Mouse (Mus musculus) limb, embryonic 10.5 days (tissue): ENCODE results near the gene Nars2. TPM values are rescaled to one million over a fixed set of nuclear protein-coding genes. Genes with fewer than 3 reads are reported as not detected.
A peak's percentile ranks its signal among the peaks of the same experiment; 100 is the strongest.

Source experiments
- DNase-seq: peaks from one replicate; pipeline ENCODE4 v3.0.0-alpha.2; 2017; ENCODE audit warnings: low spot score
- H3K27ac ChIP-seq: fragments of 300-500 bp; sonication (generic); 2 replicates; pipeline ENCODE4 v1.5.1; 2016; ENCODE audit warnings: mild to moderate bottlenecking
- H3K27me3 ChIP-seq: fragments of 300-500 bp; sonication (generic); 2 replicates; pipeline ENCODE4 v1.6.1; 2016; ENCODE audit warnings: low read depth, mild to moderate bottlenecking; ENCODE audit not compliant: poor library complexity, severe bottlenecking
- H3K36me3 ChIP-seq: fragments of 300-500 bp; sonication (generic); 2 replicates; pipeline ENCODE4 v1.6.1; 2016; ENCODE audit warnings: mild to moderate bottlenecking, moderate library complexity
- H3K4me1 ChIP-seq: fragments of 300-500 bp; sonication (generic); 2 replicates; pipeline ENCODE4 v1.6.1; 2016
- H3K4me3 ChIP-seq: fragments of 300-500 bp; sonication (generic); 2 replicates; pipeline ENCODE4 v1.5.1; 2016; ENCODE audit warnings: mild to moderate bottlenecking, moderate library complexity
- H3K9me3 ChIP-seq: fragments of 300-500 bp; sonication (generic); replicated peaks from 2 replicates; pipeline ENCODE4 v1.6.1; 2016; ENCODE audit warnings: mild to moderate bottlenecking
- whole genome bisulfite sequencing: fragments of 180-500 bp; shearing (Covaris S2); methylation state at CpG from one replicate; pipeline ENCODE4 v1.1.7; 2016; 5-methylcytosine and 5-hydroxymethylcytosine counted together
- polyA plus RNA-seq: library from polyadenylated mRNA; unstranded; fragments of >200 nt; fragmentation: Nextera tagmentation; extraction: Ambion mirVana; gene quantifications from 2 replicates; pipeline ENCODE4 v1.2.1, GENCODE M21; 2016

The Nars2 gene
- polyA plus RNA-seq, 1 experiment from 2014 or later: 23.8 TPM

- 94% methylated on average over 2 of the region's 2 CpGs for WGBS
- H3K27ac ChIP-seq: no peak overlapping the region
- H3K9me3 ChIP-seq: no peaks in the 10 kb centered on the region
- peaks cover 18% of the 10 kb centered on the region for H3K4me1 ChIP-seq
- no peak for DNase-seq
- no peaks in the 10 kb centered on the region for H3K27me3 ChIP-seq
- H3K36me3 ChIP-seq: no peaks in the 10 kb centered on the region
- H3K4me3 ChIP-seq: no peak overlapping the region
These were observed 30.1 kb downstream of the Nars2 start for GRCm38 (mm10) chr7:96981366-96981765.

DNA sequence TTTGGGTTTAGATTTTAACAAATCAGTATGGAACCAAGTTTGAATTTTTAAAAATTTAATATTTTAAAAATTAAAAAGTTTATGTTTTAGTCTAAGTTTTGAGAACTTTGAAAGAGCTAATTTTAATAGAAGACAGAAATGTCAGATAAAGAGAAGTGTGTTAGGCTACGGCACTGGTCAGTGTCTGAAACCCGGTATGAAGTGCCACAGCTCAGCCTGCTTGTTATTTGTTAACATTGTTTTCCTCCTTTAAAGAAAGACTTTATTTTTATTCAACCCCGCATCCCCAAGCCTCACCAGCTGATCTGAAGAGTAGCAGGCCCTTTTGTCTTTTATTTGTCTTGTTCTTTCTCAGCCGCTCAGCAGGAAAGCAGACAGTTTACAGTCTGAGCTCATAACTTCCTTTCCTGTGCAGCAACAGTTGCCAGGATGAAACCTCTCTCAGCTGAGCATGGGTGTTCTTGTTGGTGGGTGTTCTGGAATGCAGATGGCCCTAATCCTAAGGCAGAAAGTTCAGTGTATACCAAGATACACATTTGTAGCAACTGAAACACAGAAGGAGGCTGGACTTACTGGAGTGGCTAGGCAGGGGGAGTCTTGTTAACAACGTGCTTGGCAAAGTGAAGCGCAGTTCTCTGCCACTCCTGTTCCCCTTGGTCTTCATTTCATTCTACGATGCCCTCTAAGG is 32.5 kb downstream of the Nars2 start:
- no peak for DNase-seq
- peaks cover 25% of the 10 kb centered on the region for H3K4me1 ChIP-seq
- H3K9me3 ChIP-seq: no peaks in the 10 kb centered on the region
- 0 out of 2 replicates have a peak overlapping the region, but pooled peaks have one; percentile 25 for H3K27ac ChIP-seq
- no peaks in the 10 kb centered on the region for H3K27me3 ChIP-seq
- no peak overlapping the region for H3K4me3 ChIP-seq
- 0 out of 2 replicates have a peak, but pooled peaks cover under 1% of the 10 kb centered on the region for H3K36me3 ChIP-seq
- WGBS: 65% methylated on average over 7 of the region's 7 CpGs

DNA sequence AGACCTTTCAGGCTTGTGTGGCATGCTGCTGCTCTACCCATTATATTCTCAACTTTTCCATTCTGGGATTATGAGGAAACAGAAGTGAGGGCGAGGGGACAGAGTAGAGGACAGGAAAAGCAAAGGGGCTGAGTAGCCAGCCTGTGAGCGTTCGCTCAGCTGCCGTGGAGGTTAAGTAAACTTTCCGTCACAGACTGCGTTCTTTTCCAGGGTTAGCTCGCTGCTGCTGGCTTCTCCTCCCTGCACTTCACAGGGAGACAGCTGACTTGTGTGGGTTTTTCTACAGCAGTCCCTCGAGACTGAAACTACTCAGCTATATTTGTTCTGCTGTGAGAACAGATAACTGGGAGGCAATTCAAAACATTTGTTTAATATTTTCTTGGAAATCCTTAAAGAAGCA is 34.5 kb downstream of the Nars2 start:
- no peak for DNase-seq
- 0 out of 2 replicates have a peak, but pooled peaks cover 2% of the 10 kb centered on the region for H3K36me3 ChIP-seq
- H3K27me3 ChIP-seq: no peaks in the 10 kb centered on the region
- peaks cover 26% of the 10 kb centered on the region for H3K4me1 ChIP-seq
- H3K27ac ChIP-seq: no peak overlapping the region
- no peaks in the 10 kb centered on the region for H3K9me3 ChIP-seq
- 42% methylated on average over 8 of the region's 8 CpGs for WGBS
- no peak overlapping the region for H3K4me3 ChIP-seq

DNA sequence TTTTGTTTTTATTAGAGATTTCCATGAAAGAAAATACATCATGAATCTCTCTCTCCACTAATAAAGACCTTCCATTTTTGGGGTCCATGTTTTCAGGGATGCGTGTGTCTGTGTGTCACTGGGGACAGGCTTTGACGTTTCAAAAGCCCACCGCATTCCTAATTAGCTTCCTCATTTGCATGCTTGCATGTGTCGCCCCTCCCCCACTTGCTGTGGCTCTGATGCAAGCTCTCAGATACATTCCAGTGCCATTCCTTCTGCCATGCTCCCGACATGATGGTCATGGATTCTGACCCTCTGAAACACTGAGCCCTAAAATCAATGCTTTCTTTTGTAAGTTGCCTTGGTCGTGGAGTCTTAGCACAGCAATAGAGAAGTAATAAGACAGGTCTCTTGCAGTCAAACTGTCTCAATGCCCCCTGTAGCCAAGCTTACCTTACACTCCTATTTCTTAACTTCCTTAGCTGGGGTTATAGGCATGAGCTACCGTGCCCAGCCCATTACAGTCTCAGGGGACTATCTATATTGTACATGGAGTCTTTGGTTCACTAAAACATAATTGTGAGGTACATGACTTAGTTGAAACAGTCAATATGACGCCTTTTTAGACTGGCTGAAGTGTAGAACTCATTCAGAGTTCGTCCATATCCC is 35.6 kb downstream of the Nars2 start:
- no peak for DNase-seq

GRCm38 (mm10) chr7:96987676-96988075 is 36.4 kb downstream of the Nars2 start:
- no peak for DNase-seq
- H3K4me1 ChIP-seq: peaks cover 28% of the 10 kb centered on the region
- H3K4me3 ChIP-seq: no peak overlapping the region
- no peaks in the 10 kb centered on the region for H3K27me3 ChIP-seq
- WGBS: 87% methylated on average over 4 of the region's 4 CpGs
- no peak overlapping the region for H3K27ac ChIP-seq
- no peaks in the 10 kb centered on the region for H3K9me3 ChIP-seq
- H3K36me3 ChIP-seq: 0 out of 2 replicates have a peak, but pooled peaks cover 2% of the 10 kb centered on the region

More for the DNA sequence above, 35.6 kb downstream of the Nars2 start:
- H3K9me3 ChIP-seq: no peaks in the 10 kb centered on the region
- no peaks in the 10 kb centered on the region for H3K27me3 ChIP-seq
- H3K4me3 ChIP-seq: no peak overlapping the region
- H3K27ac ChIP-seq: no peak overlapping the region
- H3K4me1 ChIP-seq: peaks cover 31% of the 10 kb centered on the region
- 0 out of 2 replicates have a peak, but pooled peaks cover 2% of the 10 kb centered on the region for H3K36me3 ChIP-seq
- 51% methylated on average over 9 of the region's 9 CpGs for WGBS

- WGBS: 83% methylated on average over 3 of the region's 3 CpGs
- no peak overlapping the region for H3K27ac ChIP-seq
- no peaks in the 10 kb centered on the region for H3K27me3 ChIP-seq
- no peaks in the 10 kb centered on the region for H3K4me1 ChIP-seq
- H3K9me3 ChIP-seq: no peaks in the 10 kb centered on the region
- H3K4me3 ChIP-seq: no peak overlapping the region
- H3K36me3 ChIP-seq: peaks cover 4% of the 10 kb centered on the region; the same call in 1 of the 2 replicates
- no peak for DNase-seq
These were observed 61.7 kb downstream of the Nars2 start for GRCm38 (mm10) chr7:97012956-97013355.

DNA sequence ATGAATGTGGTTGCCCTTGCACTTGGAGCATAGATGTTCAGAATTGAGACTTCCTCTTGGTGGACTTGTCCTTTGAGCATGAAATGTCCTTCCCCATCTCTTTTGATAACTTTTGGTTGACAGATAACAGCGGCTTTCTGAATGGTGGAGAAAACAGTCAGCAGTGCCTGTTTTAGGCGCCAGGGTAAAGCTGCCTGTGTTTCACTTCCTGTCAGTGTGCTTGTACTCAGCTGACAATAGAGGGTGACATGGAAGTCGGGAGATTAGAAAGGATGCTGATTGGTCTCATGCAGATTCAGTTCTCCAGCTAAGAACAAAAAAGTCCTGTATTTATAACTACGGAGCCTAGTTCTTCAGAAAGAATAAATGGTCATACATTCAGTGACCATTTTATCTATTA is 66.7 kb downstream of the Nars2 start:
- no peak overlapping the region for H3K27ac ChIP-seq

GRCm38 (mm10) chr7:97018418-97018817 is 67.1 kb downstream of the Nars2 start:
- Histone ChIP-seq H3K4me3 (no peak overlapping the region), H3K4me1 (no peaks in the 10 kb centered on the region)
- WGBS: 92% methylated on average over 3 of the region's 3 CpGs

More for the DNA sequence above, 66.7 kb downstream of the Nars2 start:
- H3K4me3 ChIP-seq: no peak overlapping the region
- H3K27me3 ChIP-seq: no peaks in the 10 kb centered on the region
- 84% methylated on average over 4 of the region's 4 CpGs for WGBS
- no peaks in the 10 kb centered on the region for H3K9me3 ChIP-seq
- H3K4me1 ChIP-seq: no peaks in the 10 kb centered on the region
- H3K36me3 ChIP-seq: peaks cover 4% of the 10 kb centered on the region; the same call in 1 of the 2 replicates
- DNase-seq: no peak

GRCm38 (mm10) chr7:97019303-97019702 is 68.0 kb downstream of the Nars2 start:
- H3K27me3 ChIP-seq: no peaks in the 10 kb centered on the region
- 88% methylated on average over 1 of the region's 1 CpGs for WGBS
- no peaks in the 10 kb centered on the region for H3K4me1 ChIP-seq
- no peak overlapping the region for H3K27ac ChIP-seq
- H3K36me3 ChIP-seq: peaks cover 3% of the 10 kb centered on the region; the same call in 1 of the 2 replicates
- no peaks in the 10 kb centered on the region for H3K9me3 ChIP-seq
- H3K4me3 ChIP-seq: no peak overlapping the region
- DNase-seq: no peak

More at GRCm38 (mm10) chr7:97018418-97018817, 67.1 kb downstream of the Nars2 start:
- Histone ChIP-seq H3K27ac (no peak overlapping the region), H3K9me3 (no peaks in the 10 kb centered on the region), H3K27me3 (no peaks in the 10 kb centered on the region), H3K36me3 (peaks cover 4% of the 10 kb centered on the region; the same call in 1 of the 2 replicates)
- no peak for DNase-seq

DNA sequence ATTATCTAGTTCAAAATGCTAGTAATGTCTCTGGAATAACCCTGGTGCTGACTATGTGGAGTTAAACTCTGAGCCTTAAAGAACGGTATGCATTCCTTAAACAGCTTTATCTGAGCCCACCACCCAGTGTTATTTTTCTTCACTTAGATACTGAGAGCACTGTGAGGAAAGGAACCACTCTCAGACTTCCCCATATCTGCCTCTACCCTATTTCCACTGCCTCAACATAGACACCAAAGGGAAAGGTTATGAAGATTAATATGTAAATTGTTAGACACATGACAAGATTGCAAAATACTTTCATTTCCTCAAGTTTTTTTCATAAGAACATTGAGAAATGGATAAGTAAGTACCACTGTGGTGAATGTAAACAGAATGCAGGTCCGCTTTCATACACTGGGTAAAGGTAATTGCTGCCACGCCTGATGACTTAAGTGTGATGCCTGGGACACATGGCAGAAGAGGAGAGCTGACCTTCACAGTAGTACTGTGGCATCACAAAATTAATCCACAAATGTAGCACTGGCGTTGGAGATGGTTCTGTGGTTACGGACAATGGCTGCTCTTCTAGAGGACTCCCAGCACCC is 75.6 kb downstream of the Nars2 start:
- Histone ChIP-seq H3K4me3 (no peak overlapping the region), H3K27me3 (no peaks in the 10 kb centered on the region), H3K36me3 (no peaks in the 10 kb centered on the region; the same call in 1 of the 2 replicates), H3K4me1 (peaks cover under 1% of the 10 kb centered on the region; the same call in 1 of the 2 replicates), H3K9me3 (no peaks in the 10 kb centered on the region), H3K27ac (no peak overlapping the region)
- no peak for DNase-seq
- 90% methylated on average over 5 of the region's 5 CpGs for WGBS

DNA sequence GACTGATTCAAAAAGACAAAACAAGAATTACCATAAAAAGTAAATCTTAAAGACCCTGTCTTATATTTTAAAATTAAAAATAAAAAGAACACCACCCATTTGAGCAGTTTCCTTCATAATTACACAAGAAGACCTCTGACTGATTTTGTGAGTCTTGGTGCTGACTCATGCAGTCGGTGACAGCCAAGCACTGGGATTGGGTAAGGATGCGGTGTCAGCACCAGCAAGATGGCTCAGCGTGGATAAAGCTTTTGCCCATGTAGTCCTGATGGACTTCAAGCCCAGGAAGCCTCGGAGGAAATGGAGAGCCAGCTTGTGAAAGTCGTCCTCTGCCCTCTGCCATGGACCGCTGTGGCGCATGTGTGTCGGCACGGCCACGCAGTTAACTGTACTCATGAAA is 77.8 kb downstream of the Nars2 start:
- WGBS: 93% methylated on average over 10 of the region's 10 CpGs
- DNase-seq: no peak
- H3K27me3 ChIP-seq: no peaks in the 10 kb centered on the region
- no peak overlapping the region for H3K4me3 ChIP-seq
- H3K36me3 ChIP-seq: no peaks in the 10 kb centered on the region; the same call in 1 of the 2 replicates
- no peaks in the 10 kb centered on the region for H3K9me3 ChIP-seq
- H3K27ac ChIP-seq: no peak overlapping the region
- H3K4me1 ChIP-seq: peaks cover 6% of the 10 kb centered on the region; the same call in 1 of the 2 replicates

- H3K36me3 ChIP-seq: no peaks in the 10 kb centered on the region; the same call in 1 of the 2 replicates
- no peak overlapping the region for H3K27ac ChIP-seq
- H3K4me3 ChIP-seq: no peak overlapping the region
- 88% methylated on average over 2 of the region's 2 CpGs for WGBS
- no peak for DNase-seq
- peaks cover 6% of the 10 kb centered on the region; the same call in 1 of the 2 replicates for H3K4me1 ChIP-seq
- no peaks in the 10 kb centered on the region for H3K27me3 ChIP-seq
- no peaks in the 10 kb centered on the region for H3K9me3 ChIP-seq
These were observed 81.1 kb downstream of the Nars2 start for GRCm38 (mm10) chr7:97032412-97032811.

GRCm38 (mm10) chr7:97039641-97040040 is 88.3 kb downstream of the Nars2 start:
- WGBS: 80% methylated on average over 4 of the region's 4 CpGs
- H3K4me3 ChIP-seq: no peak overlapping the region
- no peaks in the 10 kb centered on the region for H3K4me1 ChIP-seq
- 0 out of 2 replicates have a peak, but pooled peaks cover 12% of the 10 kb centered on the region for H3K36me3 ChIP-seq
- H3K27me3 ChIP-seq: no peaks in the 10 kb centered on the region
- DNase-seq: no peak
- no peaks in the 10 kb centered on the region for H3K9me3 ChIP-seq
- no peak overlapping the region for H3K27ac ChIP-seq
